Mouse (Mus musculus) neural tube, embryonic 13.5 days (tissue): Measurements from ENCODE around the gene Gm5114. TPM values are rescaled to one million over a fixed set of nuclear protein-coding genes. Genes with fewer than 3 reads are reported as not detected.
"Not testable (repeated sequence)": the region's sequence is repeated elsewhere in the genome, so short reads cannot be mapped to it uniquely, and the experiment has no call there.

Source experiments
- ATAC-seq: fragments of 200-750 bp; cut with Nextera tagmentation; 2 replicates; pipeline ENCODE4 v1.8.0; 2017; ENCODE audit warnings: low read depth, mild to moderate bottlenecking, moderate TSS enrichment, moderate library complexity
- H3K27ac ChIP-seq: fragments of 300-500 bp; sonication (generic); replicated peaks from 2 replicates; pipeline ENCODE4 v1.5.1; 2015; ENCODE audit warnings: moderate library complexity, mild to moderate bottlenecking, inconsistent platforms
- H3K27me3 ChIP-seq: fragments of 300-500 bp; sonication (generic); 2 replicates; pipeline ENCODE4 v1.6.1; 2015; ENCODE audit warnings: mild to moderate bottlenecking, inconsistent platforms
- H3K36me3 ChIP-seq: fragments of 300-500 bp; sonication (generic); 2 replicates; pipeline ENCODE4 v1.6.1; 2015; ENCODE audit warnings: mild to moderate bottlenecking, inconsistent platforms
- H3K4me1 ChIP-seq: fragments of 300-500 bp; sonication (generic); replicated peaks from 2 replicates; pipeline ENCODE4 v1.6.1; 2015; ENCODE audit warnings: inconsistent platforms
- H3K4me2 ChIP-seq: fragments of 300-500 bp; sonication (generic); 2 replicates; pipeline ENCODE4 v1.6.1; 2015; ENCODE audit warnings: inconsistent platforms, mild to moderate bottlenecking, moderate library complexity
- H3K4me3 ChIP-seq: fragments of 300-500 bp; sonication (generic); 2 replicates; pipeline ENCODE4 v1.5.1; 2015; ENCODE audit warnings: mild to moderate bottlenecking, inconsistent platforms
- H3K9ac ChIP-seq: fragments of 300-500 bp; sonication (generic); 2 replicates; pipeline ENCODE4 v1.6.1; 2015; ENCODE audit warnings: moderate library complexity, mild to moderate bottlenecking, inconsistent platforms
- H3K9me3 ChIP-seq: fragments of 300-500 bp; sonication (generic); 2 replicates; pipeline ENCODE4 v1.6.1; 2016; ENCODE audit warnings: inconsistent platforms
- WGBS: fragments of 180-500 bp; shearing (Covaris S2); methylation state at CpG from one replicate; pipeline ENCODE4 v1.1.7; 2015; 5-methylcytosine and 5-hydroxymethylcytosine counted together
- microRNA-seq: library from miRNA; unstranded; fragments of <30 nt; microRNA quantifications from one replicate; pipeline ENCODE4, GENCODE M21; 2016
- polyA plus RNA-seq: library from polyadenylated mRNA; unstranded; fragments of >200 nt; fragmentation: Nextera tagmentation; extraction: Ambion mirVana; gene quantifications from 2 replicates; pipeline ENCODE4 v1.2.1, GENCODE M21; 2015

Gene Gm5114
- not detected in 2 replicates for polyA plus RNA-seq

DNA sequence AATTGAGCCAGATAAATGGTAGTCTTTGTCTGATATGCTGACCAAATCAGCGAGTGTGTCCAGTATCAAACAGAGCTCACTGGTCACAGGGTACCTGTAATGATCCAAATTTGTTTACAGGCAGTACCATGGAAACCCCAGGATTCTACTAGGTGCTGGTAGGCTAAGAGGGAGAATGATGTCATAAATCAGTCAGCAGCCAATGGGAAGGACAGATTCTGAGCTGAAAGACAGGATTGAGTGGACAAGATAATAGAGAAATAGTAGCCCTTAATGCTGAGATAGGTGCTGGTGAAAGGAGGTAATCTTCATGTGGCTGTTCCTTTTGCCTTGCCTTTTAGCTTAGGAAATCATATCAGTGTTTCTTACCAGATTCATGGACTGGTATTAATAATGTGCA lies at the start of gene Gm5114:
Gene Gm5114 (minus strand): TSS at position 101 of the 400 bp plus-strand sequence.
- H3K27ac ChIP-seq, H3K9ac ChIP-seq, H3K9me3 ChIP-seq, H3K4me1 ChIP-seq, H3K4me2 ChIP-seq, H3K4me3 ChIP-seq, ATAC-seq, H3K27me3 ChIP-seq, H3K36me3 ChIP-seq: not testable (repeated sequence)
- 38% methylated on average over 1 of the region's 1 CpGs for WGBS

DNA sequence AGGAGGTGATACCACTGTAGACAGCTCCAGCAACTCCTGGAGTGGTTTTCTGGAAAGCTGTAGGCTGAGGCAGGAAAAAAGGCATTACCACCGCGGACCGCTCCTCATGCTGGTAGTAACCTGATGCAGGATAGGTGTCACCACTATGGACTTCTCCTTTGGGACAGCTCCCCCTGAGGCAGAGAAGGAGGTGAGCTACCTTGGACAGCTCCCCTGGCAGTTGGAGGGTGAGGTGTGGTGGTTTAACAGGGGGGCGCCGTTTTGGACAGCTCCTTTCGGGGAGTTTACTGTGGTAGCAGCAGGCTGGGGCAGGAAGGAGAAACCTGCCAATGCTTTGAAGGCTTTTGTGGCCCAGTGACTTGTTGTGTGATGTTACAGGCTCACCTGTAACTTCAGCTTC lies 42.8 kb upstream of the Gm5114 start:
- Histone ChIP-seq H3K4me1 (peaks cover 21% of the 10 kb centered on the region), H3K9ac (no peak overlapping the region), H3K9me3 (no peaks in the 10 kb centered on the region), H3K27ac (no peak overlapping the region), H3K36me3 (peaks cover 12% of the 10 kb centered on the region), H3K4me3 (no peak overlapping the region), H3K27me3 (no peaks in the 10 kb centered on the region), H3K4me2 (no peak overlapping the region)
- ATAC-seq: no peak
- 36% methylated on average over 6 of the region's 6 CpGs for WGBS

DNA sequence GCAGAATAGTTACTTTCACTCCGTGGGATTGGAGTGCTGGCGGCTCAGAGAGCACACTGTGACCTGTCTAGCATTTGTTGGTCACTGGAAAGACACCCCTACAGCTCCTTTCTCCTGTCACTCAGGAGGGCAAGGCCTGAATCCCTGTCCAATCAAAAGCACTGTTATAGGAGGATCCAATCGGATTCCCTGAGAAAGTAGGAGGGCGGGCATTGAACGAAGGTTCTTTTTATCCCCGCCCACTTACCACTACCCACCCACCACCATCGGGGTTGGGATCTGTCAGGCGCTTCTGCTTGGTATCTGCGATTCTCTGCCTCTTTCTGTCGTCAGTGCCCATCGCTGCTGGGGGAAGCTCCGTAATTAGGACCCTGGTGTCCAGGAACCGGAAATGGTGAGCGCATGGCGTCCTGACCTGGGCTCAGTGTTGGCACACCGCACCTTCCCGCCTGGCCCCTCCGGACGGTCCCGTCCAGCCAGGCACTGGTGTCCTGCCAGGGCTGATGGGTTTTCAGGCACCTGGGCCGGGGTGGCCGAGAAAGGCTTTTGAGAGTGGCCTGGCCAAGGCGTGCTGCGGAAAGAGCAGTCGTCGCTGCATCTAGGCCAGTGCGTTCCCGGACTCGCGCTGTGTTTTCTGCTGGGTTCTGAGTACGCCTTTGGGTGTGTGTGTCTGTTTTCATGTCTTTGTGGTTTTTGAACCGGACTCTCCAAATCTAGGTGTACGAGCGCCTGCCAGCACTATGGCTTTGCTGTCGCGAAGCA lies 36.5 kb upstream of the Gm5114 start:
- Histone ChIP-seq H3K27me3 (peaks cover 21% of the 10 kb centered on the region), H3K36me3 (peaks cover 7% of the 10 kb centered on the region; the same call in 1 of the 2 replicates), H3K27ac (peak overlapping the region; percentile 84), H3K4me3 (peak overlapping the region; percentile 74), H3K4me1 (peaks cover 36% of the 10 kb centered on the region), H3K9me3 (no peaks in the 10 kb centered on the region), H3K9ac (peak overlapping the region; percentile 89), H3K4me2 (peak overlapping the region; percentile 69)
- ATAC-seq: peak; percentile 99
- WGBS: 1% methylated on average over 36 of the region's 36 CpGs

DNA sequence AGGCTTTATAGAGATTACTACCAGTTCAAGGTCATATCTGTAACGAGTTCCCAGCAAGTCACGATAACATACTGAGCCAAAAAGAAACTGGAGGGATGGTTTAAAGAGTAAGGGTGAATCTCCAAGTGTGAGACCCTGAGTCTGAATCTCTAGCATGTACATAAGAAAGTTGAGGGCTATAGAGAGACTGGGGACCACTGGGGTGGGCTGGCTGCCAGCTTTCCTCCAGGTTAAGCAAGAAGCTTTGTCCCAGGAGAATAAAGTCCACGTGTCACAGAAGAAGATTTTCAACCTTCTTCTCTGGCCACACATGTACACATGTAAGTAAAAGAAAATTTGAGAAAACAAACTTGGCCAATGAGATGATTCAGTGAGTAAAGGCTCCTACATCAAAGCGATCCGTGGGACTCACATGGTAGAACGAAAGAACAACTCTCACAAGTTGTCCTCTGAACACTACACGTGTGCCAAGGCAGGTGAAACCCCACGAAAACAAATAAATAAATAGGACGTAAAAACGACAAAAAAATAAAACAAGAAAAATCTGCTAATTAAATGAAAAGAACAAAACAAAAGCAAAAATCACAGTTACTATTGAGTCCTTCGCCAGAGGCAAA lies 35.8 kb upstream of the Gm5114 start:
- peaks cover 21% of the 10 kb centered on the region for H3K27me3 ChIP-seq
- peaks cover 36% of the 10 kb centered on the region for H3K4me1 ChIP-seq
- peak overlapping the region; percentile 74 for H3K4me3 ChIP-seq
- peak; percentile 38; the same call in 1 of the 2 replicates for ATAC-seq
- H3K9me3 ChIP-seq: no peaks in the 10 kb centered on the region
- WGBS: 58% methylated on average over 11 of the region's 11 CpGs
- peak overlapping the region; percentile 69 for H3K4me2 ChIP-seq
- H3K27ac ChIP-seq: peak overlapping the region; percentile 84; the same call in 1 of the 2 replicates
- peaks cover 7% of the 10 kb centered on the region; the same call in 1 of the 2 replicates for H3K36me3 ChIP-seq
- H3K9ac ChIP-seq: peak overlapping the region; percentile 89; the same call in 1 of the 2 replicates

DNA sequence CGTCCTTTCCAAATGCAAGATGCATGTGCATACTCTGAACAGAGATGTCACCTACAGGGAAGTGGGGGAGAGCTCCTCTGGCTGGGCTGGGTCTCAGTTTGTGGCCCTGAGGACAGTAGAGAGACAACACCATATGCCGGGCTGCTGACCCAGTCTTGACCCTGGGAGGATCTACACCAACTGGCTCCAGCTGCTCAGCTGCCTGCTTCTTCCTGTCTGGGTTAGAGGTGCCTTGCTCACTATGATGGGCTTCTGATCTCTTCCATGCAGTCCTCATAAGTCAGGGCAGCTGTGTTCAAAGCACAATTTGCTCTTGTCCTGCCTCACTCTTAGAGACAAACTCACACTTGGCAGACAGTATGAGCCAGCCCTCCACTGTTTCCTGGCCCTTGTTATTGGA lies 28.3 kb upstream of the Gm5114 start:
- no peak overlapping the region for H3K4me2 ChIP-seq
- H3K9me3 ChIP-seq: no peaks in the 10 kb centered on the region
- H3K4me3 ChIP-seq: no peak overlapping the region
- H3K36me3 ChIP-seq: no peaks in the 10 kb centered on the region
- WGBS: 69% methylated on average over 2 of the region's 2 CpGs
- no peak for ATAC-seq
- no peak overlapping the region for H3K9ac ChIP-seq
- peaks cover 11% of the 10 kb centered on the region for H3K27me3 ChIP-seq
- no peaks in the 10 kb centered on the region for H3K4me1 ChIP-seq
- H3K27ac ChIP-seq: no peak overlapping the region

DNA sequence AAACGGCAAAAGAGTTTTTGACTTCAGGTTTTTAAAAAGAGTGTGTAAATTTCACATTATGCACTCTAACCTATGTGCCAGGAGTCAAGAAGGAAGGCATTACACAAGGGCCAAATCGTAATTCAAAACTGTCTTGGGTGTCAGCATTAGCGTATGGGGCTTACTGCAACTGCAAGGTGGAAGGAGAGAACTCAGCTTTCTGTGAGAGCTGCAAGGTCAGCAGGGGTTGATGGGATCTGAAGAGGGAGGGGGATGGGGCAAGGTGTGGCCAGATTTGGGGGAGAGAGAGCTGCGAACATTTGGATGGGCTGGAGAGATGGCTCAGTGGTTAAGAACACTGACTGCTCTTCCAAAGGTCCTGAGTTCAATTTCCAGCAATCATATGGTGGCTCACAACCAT lies 27.4 kb upstream of the Gm5114 start:
- Histone ChIP-seq H3K9me3 (peaks cover 9% of the 10 kb centered on the region; the same call in 1 of the 2 replicates), H3K4me3 (no peak overlapping the region), H3K4me2 (no peak overlapping the region), H3K36me3 (no peaks in the 10 kb centered on the region), H3K9ac (no peak overlapping the region), H3K4me1 (no peaks in the 10 kb centered on the region), H3K27me3 (peaks cover 4% of the 10 kb centered on the region; the same call in 1 of the 2 replicates), H3K27ac (no peak overlapping the region)
- 85% methylated on average over 4 of the region's 4 CpGs for WGBS
- ATAC-seq: no peak

Small RNA genes within 50 kb of the gene (microRNA-seq; reads per million reads assigned to microRNA genes)
- not detected for gene Gm27437

Other genes with a start within 250 kb of the Gm5114 start
- 2.5 and 2.7 TPM in 2 replicates for gene Zfp619, start 104.6 kb upstream of the Gm5114 start, polyA plus RNA-seq